Mouse (Mus musculus) right cerebral cortex, postnatal 36 days (tissue): ENCODE data around the gene 3110009E18Rik.

ENCODE experiments used
- DNase-seq, 2 experiments: peaks; one replicate each; pipeline ENCODE4 v3.0.0; 2022; ENCODE audit warnings: low spot score in 2 of 2, mixed read lengths in 1 of 2

3110009E18Rik gene

DNA sequence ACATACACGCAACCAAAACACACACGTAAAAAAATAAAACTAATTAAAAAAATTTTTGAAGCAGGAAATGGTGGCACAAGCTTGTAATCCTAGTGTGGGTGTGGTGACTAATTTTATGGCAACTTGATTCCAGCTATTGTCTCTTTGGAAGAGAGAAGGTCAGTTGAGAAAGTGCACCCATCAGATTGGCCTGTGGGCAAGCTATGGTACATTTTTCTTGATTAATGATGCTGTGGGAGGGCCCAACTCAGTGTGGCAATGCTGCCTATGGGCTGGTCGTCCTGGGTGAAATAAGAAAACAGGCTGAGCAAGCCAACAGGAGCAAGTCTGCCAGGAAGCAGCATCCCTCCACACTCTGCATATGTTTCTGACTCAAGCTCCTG is 19.8 kb upstream of the 3110009E18Rik start:
- DNase-seq, result no peak

DNA sequence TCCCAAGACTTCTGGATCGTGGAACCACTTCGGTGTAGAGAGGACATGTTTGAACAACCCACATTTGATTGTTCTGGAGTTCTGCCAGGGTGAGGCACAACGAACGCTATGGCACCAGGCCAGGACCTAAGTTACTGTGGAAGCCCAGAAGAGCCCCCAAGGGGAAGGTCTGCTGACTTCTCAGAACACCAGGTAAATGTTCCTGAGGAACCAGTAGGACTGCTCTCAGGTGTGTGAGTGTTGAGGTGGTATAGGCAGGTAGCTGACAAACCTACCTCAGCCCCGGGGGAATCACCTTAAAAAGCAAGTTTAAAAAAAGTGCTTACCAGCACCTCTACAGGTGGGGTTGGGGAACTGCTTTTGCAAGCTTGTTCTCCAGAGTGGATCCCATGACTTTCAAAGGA is 15.4 kb upstream of the 3110009E18Rik start:
- DNase-seq, result no peak

DNA sequence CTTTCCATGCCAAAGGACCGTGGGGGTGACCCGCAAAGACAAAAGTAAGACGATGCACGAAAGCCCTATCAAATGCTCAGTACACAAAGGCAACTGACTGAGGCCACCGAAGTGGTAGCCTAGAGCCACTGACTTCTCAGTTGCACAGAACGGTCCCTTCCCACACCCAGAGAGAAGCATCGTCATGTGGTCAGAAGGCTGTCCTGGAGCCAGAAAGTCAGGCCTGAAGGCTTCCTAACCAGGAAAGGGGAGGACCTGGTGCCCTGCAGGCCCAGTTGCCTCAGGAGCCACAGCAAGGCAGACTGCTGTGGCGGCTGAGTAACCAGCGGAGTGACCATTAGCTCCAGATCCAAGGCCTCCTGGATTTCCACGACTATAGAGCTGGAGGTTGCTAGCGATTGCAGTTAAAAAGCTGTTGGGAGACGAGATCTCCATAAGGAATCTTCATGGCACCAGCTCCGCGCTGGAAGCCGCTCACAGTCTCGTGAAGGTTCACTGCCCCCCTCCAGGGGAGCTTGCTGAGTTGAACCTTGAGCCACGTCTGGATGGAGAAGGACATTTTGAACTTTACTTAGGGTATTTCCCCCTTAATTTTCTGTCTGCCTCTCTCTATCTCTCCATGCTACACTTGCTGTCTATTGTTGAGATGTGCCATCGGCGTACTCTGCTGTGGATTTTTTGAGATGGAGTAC is 11.1 kb upstream of the 3110009E18Rik start:
- no peak for DNase-seq

DNA sequence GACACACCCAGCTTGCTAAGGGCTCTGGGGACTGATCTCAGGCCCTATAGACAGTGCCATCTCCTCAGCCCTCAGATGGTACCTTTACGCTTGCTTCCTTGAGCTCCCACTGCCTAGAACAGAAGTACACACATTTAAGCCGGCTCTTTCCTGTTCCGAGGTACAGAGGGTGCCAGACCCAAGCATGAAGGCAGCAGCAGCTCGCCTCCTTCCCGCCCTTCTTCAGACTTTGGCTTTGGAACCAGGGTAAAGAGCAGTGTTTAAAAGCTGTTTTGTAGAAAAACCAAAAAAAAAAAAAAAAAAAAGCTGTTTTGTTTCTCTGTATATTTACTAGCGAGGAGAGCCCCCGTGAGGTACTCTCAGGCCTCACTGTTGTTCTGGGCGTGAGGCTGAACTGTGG is 9.2 kb upstream of the 3110009E18Rik start:
- no peak for DNase-seq

DNA sequence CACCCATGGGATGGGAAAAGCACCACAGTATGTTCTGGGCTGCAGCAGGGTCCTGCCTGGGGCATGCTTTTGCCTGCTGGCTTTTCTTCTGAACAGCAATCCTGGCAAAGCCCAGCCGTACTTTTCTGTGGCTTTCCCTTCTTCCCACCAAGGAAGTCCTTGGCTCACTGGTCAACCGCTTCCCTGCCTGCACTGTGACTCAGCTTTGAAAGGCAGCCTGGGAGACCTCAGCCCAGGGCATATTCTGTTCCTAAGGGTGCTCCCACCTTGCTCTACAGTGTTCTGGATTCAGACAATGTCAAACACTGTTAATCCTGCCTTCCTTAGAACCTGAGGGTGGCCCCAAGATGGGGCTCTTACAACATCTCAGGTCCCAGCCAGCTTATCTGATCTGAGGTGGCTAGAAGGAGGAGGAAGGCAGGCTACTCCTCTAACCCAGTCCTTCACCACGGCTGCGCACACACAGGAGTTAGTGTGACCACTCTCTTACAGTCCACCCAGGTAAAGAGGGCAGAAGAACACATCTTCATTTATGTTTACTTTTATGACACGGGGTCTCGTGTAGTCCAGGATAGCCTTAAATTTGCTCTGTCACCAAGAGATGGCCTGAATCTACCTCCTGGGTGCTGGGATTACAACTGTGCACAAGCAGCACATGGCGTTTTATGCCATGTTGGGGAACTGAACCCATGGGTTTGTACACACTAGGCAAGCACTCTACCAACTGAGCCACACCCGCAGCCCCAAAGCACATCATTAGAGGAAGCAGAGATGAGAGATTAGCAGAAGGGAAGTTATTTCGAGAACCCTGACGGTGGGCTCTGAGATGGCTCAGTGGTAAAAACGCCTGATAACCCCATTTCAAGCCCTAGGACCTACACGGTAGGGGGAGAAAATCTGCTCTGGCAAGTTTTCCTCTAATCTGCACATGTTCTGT is 8.5 kb upstream of the 3110009E18Rik start:
- DNase-seq, result no peak

DNA sequence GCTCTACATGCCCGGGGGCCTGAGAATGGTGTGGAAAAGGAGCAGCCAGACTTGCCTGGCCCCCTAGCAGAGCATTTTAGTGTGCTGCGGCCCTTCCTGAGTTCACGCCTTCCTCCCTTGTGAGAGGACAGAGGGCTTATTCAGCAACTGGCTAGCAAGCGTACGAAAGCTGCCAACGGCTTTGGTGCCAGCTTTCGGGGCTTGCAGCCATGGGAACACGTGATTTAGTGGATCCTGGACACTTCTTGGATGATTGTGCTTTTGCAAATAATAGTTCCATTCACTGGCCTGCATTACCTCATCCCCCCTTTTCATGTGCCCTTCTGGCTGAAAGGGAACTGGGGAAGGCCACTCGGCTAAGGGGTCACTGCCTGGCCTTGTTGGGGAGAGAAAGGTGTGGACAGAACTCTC is 5.3 kb upstream of the 3110009E18Rik start:
- DNase-seq, result peak; percentile 71 to 79

DNA sequence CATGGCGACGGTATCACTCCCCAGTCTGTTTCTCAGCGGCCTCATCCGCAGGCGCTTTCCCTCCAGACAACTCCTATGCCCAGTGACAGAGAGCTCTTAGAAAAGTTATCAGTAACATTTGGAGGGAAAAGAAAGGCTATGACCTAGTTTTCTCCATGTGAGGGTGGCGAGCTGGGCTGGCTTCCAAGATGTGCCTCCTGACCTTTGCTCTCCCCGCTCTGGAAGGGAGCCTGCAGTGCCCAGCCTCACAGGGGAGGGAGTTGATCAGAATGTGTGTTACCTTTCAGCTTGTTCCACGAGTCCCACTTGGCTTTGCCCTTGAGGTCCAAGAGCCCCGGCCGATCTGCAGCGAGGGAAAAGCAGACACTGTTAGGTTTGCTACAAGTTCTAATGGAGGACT is 4.9 kb upstream of the 3110009E18Rik start:
- no peak for DNase-seq

DNA sequence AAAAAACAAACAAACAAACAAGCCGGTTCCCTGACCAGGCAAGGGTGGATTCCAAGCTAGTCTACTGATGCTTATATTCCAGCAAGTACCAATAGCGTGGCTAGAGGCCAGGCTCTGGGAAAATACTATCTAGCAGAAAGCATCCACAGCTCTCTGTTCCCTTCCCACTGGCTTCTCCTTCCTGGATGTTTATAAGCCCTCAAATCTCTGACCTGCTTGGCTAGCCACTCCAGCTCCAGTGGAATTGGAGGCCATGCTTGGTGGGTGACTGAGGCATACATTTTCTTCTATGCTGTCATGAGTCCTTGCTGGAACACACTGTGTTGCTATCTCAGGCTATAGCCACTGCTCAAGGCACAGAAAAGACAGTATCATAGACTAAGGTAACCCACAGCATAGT is 2.1 kb upstream of the 3110009E18Rik start:
- no peak for DNase-seq

DNA sequence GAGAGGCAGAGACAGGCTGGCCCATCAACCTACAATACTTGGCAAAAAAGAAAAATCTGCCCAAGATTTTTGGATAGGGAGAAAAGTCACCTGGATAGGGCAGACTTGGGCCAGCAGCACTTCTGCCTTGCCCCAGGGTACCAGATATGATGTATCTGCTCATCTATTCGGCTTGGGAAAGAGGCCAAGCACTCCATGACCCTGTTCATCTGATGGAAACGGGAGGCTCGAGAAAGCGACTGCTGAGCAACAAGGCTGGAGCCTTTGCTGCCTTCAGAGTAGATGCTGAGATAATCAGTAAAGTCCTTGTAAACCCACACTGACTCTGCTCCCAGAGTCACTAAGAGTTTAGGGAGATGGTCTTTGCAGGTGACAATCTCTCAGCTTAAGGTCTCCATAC is 1.6 kb upstream of the 3110009E18Rik start:
- DNase-seq, result no peak

DNA sequence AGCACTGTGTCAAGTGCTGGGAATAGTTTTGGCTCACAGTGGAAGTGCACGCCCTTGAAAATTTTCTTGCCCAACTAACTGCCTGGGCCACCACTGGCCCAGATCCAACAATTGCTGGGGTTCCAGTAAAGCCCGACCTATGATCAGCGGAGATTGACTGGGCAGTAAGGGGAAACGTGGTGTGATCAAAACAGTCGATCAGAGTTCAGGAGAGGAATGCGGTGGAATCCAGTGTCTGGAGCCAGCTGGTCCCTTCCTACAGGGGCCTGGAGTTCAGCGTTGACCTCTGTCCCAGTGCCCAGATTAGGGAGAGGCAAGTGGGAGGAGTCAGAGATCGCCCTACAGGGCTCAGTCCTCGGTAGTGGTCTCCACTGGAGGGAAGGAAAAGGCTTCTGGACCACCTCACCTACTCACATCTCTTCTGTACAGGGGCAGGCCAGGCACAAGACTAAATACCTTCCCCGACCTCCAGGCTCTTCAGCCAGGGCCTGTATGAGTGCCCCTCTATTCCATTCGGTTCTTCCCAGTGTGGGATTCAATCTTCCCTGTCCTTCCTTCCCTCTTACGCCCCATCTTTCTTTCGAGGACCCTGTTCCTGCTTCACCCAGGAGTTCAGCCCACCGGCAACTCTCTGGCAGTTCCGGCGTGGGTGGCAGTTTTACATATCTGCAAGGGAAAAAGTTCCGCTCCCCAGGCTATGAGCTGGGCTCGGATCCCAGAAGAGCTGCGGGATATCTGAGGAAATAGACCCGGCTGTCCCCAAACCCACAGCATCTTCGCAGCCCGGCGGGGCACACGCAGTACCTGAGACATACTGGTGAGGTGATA is 632 bp upstream of the 3110009E18Rik start:
- no peak for DNase-seq

DNA sequence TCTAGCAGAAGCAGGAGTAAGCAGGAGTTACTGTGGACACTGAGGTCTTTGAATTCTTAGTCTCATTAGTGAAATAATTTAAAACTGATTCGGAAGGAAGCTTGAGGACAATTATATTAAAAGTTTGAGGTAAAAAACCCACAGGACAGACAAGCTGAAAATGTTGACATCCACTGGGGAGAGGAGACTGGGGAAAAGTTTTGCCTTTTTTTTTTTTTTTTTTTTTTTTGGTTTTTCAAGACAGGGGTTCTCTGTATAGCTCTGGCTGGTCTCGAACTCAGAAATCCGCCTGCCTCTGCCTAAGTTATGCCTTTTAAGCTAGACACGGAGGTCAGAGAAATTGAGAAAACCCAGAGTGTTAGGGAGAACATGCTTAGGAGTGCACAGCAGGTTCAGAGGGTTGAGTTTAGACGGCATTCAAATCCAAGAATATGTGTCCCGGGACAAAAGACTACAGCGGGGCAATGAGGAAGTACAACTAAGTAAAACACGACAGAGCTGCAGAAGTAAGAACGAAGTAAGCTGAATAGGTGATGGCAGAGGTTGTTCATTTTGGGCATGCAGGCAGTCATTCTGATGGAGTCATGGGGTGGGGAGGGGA is 1.0 kb downstream of the 3110009E18Rik start:
- DNase-seq, result no peak

DNA sequence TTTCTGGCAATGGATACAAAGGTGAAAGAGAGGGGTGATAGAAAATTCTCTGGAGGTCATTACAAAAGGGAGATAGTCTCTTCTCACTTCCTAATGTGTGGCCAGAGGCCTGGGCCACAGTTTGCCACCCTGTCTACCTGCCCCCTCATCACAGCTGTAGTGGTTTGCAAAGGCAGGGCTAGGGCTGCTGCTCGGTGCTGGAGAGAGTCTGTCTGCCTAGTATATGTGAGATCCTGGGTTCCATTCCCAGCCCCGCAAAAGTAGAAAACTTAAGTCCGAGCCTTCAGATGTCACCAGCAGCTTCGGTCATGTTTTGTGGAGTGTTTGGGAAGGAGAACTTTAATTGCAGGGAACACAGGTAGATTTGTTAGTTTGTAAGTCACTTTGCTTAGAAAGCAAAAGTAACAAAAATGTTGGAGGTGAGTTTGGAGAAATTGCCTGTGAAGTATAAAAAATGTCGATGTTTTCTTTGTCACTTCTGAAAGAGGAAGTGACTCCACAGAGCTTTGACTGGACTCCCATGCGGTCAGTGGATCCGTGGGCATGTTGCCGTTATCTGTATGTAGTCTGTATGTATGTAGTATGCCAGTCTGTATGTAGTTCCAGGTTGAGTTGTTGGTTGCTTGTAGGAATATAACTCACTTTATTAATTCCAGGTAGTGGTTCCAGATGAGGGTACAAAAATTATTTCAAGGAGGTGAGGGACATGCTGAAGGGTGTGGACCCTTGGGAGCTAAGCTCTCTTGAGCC is 1.8 kb downstream of the 3110009E18Rik start:
- no peak for DNase-seq

DNA sequence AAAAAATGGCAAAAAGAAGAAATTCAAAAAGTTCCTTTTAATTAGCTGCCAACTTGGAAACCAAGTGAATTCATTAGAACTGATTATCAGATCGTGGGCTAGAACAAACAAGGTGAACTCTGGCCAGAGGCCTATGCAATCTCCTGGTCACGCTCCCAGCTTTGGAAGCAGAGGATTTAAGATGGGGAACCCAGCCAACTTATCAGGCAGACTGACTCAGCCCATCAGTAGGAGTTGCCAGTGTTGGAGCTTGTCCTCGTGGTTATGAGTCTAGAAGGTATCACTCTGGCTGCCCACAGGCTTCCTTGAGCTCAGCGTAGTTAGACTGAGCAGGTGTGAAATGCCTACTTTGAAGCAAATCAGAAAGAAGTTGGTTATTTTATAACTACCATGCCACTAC is 3.9 kb downstream of the 3110009E18Rik start:
- no peak for DNase-seq

DNA sequence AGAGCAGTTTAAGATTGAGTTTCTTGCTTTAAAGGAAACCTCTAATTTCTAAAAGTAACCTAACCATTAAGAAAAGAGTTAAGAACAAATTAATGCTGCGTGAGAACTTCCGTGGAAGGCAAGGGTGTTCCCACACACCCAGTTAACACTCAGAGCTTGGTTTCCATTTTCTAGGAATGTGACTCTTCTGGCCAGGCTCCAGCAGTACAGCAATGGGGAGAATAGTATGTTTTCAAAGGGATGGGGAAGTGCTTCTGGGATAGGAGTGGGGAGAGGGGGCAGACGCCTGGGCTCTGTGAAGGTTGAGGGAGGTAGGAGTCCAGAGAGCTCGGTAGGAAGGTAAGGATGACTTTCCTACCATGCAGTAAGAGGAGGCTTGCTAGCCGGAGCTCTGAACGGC is 4.5 kb downstream of the 3110009E18Rik start:
- DNase-seq, result no peak

DNA sequence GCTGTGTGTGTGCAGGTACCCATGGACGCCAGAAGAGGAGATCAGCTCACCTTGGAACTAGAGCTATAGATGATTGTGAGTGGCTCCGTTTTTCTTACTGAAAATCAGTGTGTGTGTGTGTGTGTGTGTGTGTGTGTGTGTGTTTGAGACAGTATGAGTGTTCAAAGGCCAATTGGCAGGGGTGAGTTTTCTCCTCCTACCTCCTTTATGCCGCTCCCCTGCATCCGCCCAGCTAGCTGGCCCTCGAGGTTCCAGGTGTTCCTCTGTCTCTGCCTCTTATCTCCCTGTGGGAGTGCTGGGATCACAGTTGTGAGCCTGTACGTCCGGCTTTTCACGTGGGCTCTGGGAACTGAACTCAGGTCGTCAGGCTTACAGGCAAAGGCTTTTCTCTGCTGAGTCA is 5.3 kb downstream of the 3110009E18Rik start:
- no peak for DNase-seq

DNA sequence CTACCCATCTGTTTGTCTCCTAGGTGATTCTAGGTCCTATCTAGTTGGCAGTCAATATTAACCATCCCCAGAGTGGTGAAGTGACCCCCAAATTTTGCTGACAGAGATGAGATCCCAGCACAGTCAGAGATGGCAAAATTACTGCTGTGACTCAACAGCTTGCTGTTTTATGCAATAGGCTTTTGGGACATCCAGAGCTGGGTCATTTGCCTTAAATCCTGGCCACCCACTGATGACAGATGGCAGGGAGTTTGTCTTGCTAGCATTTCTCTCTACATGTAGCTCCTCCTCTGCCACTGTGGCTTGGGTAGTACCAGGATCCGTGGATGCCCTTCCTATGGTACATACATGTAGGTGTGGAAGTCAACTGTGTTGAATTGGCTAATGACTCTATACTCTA is 11.4 kb downstream of the 3110009E18Rik start:
- DNase-seq, result no peak

DNA sequence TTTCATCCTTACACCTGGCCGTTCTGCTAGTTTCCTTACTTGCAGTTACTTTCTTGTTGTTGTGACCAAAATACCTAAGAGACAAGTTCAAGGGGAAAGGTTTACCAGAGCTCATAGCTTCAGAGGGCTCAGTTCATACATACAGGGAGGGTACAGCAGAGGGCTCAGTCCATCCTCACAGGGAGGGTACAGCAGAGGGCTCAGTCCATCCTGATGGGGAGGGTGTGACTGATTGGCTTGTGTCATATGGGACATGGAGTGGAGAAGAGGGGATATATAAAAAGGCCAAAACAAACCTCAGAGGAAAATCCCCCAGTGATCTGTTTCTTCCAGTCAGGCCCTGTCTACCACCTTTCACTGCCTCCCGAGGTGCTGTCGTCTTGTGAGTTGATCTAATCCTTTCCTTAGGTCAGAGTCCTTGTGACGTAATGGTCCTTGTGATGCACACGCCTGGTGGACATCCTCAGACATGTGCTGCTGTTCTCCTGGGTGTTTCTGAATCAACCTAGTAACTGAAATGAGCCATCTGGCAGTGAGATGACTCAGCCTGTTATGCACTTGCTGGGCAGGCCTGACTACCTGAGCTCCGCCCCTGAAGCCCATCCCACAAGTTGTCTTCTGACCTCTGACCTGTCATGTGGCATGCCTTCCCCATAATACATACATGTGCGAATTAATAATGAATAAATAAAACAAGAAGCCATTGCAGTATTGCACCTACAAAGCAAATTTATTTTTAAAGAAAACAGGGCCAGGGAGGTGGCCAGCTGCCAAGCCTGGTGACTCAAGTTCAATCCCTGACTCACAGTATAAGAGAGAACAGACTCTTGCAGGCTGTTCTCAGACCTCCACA is 15.2 kb downstream of the 3110009E18Rik start:
- peak; percentile 64 to 80 for DNase-seq

DNA sequence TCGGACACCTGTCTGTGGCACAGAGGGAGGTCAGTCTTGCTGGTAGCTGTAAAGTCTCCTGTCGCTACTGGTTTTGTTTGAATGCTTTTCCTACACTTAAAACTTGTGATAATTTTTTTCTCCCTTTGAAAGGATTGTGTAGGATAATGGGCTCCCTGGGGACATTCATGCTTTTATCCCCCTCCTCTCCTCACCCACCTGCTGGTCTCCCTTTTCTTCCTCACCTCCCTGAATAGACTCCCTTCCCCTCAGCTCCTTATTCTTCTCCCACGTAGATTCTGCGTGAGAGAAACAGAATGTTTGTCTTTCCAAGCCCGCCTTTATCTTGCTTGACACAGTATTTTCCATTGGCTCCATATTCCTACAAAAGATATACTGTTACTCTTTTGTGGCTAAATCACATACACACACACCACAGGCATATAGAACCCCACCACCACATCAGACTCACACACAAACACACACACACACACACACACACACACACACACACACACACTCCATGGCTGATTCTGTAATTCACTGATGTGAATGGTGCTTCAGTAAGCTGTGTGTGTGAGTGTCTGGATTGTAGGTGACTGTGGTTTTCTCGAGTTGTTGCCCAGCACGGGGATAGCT is 18.0 kb downstream of the 3110009E18Rik start:
- DNase-seq, result no peak

DNA sequence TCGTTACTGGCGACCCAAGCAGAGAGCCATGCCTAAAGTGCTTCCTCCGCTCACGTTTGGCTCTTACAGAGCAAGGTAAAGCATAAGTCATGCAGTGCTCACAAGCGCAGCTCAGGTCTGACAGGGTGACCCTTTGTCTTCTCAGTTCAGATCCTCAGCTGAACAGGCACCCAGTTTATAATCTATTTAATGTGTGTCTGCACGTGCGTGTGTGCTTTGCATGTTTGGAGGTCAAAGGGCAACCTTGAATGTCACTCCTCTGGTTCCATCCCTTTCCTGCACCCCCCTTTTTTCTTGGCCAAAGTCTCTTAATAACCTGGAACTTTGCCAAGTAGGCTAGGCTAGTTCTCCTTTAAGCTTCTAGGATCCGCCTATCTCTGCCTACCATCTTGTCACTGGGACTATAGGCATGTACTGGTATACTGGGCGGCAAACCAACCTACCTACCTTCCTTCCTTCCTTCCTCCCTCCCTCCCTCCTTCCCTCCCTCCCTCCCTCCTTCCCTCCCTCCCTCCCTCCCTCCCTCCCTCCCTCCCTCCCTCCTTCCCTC is 19.2 kb downstream of the 3110009E18Rik start:
- DNase-seq, result no peak
